Mouse (Mus musculus) bone marrow macrophage, adult 2 months (primary cell): Measurements from ENCODE around the gene Cnp.

Experiments used
- CTCF ChIP-seq: IDR thresholded peaks from 2 replicates; pipeline ENCODE4 v1.5.1; 2012; ENCODE audit warnings: low read depth, mild to moderate bottlenecking, low read length, moderate library complexity
- POLR2A ChIP-seq: IDR thresholded peaks from 2 replicates; pipeline ENCODE4 v1.6.1; 2012; ENCODE audit warnings: mild to moderate bottlenecking, low read depth, low read length, borderline replicate concordance

GRCm38 (mm10) chr11:100626701-100627195 is 52.0 kb downstream of the Cnp start:
- TF ChIP-seq CTCF (no peak), POLR2A (no peak)
